Mouse (Mus musculus) cerebellum, postnatal 25 days (tissue): ENCODE data around the gene Cd248.
"Not testable (repeated sequence)": the region's sequence is repeated elsewhere in the genome, so short reads cannot be mapped to it uniquely, and the experiment has no call there.

Experiments used
- DNase-seq, 2 experiments: peaks; one replicate each; pipeline ENCODE4 v3.0.0; 2021; ENCODE audit warnings: mixed read lengths in 2 of 2

The Cd248 gene

GRCm38 (mm10) chr19:5079279-5079678, 11.4 kb downstream of the Cd248 start:
- DNase-seq = no peak

- no peak for DNase-seq
Measured at GRCm38 (mm10) chr19:5082005-5082404, 14.1 kb downstream of the Cd248 start.

- peak; percentile 52 to 69 for DNase-seq
Measured at GRCm38 (mm10) chr19:5082596-5082995, 14.7 kb downstream of the Cd248 start.

GRCm38 (mm10) chr19:5083961-5084833, 16.3 kb downstream of the Cd248 start:
- no peak for DNase-seq

- peak in 1 of 2 experiments; percentile 64 for DNase-seq
Measured at GRCm38 (mm10) chr19:5084834-5085144, 16.9 kb downstream of the Cd248 start.

GRCm38 (mm10) chr19:5085145-5085863, 17.4 kb downstream of the Cd248 start, which contains the start of gene Tmem151a:
Gene Tmem151a, minus strand, starts transcription at chr19:5085531.
- peak; percentile 79 to 88 for DNase-seq

- DNase-seq = not testable (repeated sequence)
Measured at GRCm38 (mm10) chr19:5086533-5086932, 18.7 kb downstream of the Cd248 start.

GRCm38 (mm10) chr19:5087884-5088728, 20.2 kb downstream of the Cd248 start, which contains the start of gene Yif1a:
Gene Yif1a, plus strand, starts transcription at chr19:5088538.
- DNase-seq = peak; percentile 90 to 93

GRCm38 (mm10) chr19:5089324-5089723, 21.4 kb downstream of the Cd248 start:
- peak in 1 of 2 experiments; percentile 29 for DNase-seq

GRCm38 (mm10) chr19:5092083-5092482, 24.2 kb downstream of the Cd248 start:
- peak in 1 of 2 experiments; percentile 43 for DNase-seq

- peak in 1 of 2 experiments; percentile 57 for DNase-seq
Measured at GRCm38 (mm10) chr19:5093481-5094242, 25.8 kb downstream of the Cd248 start.

GRCm38 (mm10) chr19:5094243-5094632, 26.4 kb downstream of the Cd248 start:
- DNase-seq = peak; percentile 98 to 99

- DNase-seq = peak in 1 of 2 experiments; percentile 13
Measured at GRCm38 (mm10) chr19:5094746-5095417, 27.0 kb downstream of the Cd248 start.

GRCm38 (mm10) chr19:5095887-5096474, 28.1 kb downstream of the Cd248 start:
- peak in 1 of 2 experiments; percentile 47 for DNase-seq

GRCm38 (mm10) chr19:5097521-5098362, 29.9 kb downstream of the Cd248 start:
- peak in 1 of 2 experiments; percentile 50 for DNase-seq

- peak; percentile 81 to 89 for DNase-seq
Measured at GRCm38 (mm10) chr19:5098363-5099143, 30.7 kb downstream of the Cd248 start, which contains the start of gene Cnih2. Gene Cnih2, minus strand, starts transcription at chr19:5098521.

GRCm38 (mm10) chr19:5106074-5106473, 38.2 kb downstream of the Cd248 start:
- peak in 1 of 2 experiments; percentile 55 for DNase-seq

- peak; percentile 99 for DNase-seq
Measured at GRCm38 (mm10) chr19:5106731-5107191, 38.9 kb downstream of the Cd248 start, which contains the start of gene Rab1b. Gene Rab1b, minus strand, starts transcription at chr19:5107072.
